Mouse (Mus musculus): ENCODE data around the gene Fcf1.

Gene Fcf1

GRCm38 (mm10) chr12:84970428-84971096 is at the start of gene Fcf1, which contains the start of gene Arel1:
TSS of gene Fcf1 (plus strand) at chr12:84970897.
TSS of gene Arel1 (minus strand) at chr12:84970900.
- DNase-seq (ENCODE audit: low spot score) = peak; percentile 90

GRCm38 (mm10) chr12:84921881-84922419 is 48.7 kb upstream of the Fcf1 start:
- no peak for DNase-seq (ENCODE audit: low spot score)

DNA sequence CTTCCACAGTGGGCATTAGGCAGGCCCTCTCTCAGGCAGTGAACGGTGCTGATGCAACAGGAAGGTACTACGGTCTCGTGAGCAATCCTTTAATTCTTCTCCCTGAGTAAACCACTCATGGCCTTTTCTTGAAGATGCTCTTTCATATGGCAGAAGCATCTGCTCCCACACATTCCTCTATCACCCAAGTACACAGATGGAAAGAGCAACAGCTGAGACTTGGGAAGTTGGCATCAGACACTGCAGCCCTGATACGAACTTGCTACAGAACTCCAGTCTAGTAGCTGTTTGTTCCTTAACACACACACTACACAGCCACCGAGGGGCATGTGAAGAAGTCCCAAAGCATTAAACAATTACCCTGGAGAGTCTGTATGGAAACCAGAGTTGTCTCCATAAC is 46.4 kb upstream of the Fcf1 start:
- no peak for DNase-seq (ENCODE audit: low spot score)

DNA sequence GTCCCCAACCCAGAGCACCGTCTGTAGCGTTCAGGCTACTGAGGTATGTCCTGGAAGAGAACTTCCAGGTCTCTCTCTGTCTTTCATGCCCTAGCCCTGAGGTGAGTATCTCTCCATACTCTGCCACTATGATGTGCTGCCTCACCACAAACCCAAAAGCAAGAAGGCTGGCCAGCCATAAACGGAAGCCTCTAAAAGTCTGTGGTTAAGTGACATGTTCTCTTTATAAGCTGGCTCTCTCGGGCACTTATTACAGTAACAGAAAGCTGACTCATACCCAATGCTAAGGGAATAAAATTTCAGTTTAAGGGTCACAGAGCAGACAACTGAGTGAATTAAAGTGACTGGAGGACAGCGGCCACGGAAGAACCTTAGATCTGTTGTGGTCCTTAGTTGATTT is 44.2 kb upstream of the Fcf1 start:
- no peak for DNase-seq (ENCODE audit: low spot score)

- DNase-seq (ENCODE audit: low spot score) = no peak
Measured at GRCm38 (mm10) chr12:84932210-84932609, 38.5 kb upstream of the Fcf1 start.

DNA sequence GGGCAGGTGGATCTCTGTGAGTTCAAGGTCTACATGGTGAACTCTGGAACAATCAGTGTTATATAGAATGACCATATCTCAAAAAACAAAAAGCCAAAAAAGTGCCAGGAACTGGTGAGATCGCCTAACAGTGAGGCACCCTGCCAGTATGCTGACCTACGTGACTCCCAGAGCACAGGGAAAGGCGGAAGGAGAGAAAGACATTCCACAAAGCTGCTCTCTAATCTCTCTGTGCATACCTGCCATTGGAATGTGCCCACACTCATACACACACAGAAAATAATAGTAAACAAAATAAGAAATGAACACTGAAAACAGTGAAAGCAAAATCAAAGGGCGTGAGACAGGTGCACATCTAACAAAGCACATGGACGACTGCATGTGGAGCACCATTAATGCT is 35.4 kb upstream of the Fcf1 start:
- no peak for DNase-seq (ENCODE audit: low spot score)

DNA sequence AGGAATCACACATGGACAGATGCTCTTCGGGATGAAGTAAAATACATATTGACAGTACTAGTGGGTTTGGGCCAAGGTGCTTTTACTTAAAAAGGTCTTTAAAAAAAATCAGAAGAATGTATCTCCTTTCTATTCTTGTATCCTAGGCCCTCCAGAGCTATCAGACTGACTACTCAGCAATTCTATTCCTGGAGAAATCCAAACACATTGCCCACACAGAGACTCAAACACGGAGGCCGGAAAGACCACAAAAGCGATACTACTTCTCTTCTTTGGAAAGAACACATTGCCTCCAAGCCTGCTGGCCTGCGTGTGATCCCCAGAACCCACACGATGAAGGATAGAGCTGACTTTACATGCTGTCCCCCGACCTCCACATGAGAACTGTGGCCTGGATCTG is 31.6 kb upstream of the Fcf1 start:
- DNase-seq (ENCODE audit: low spot score) = no peak

DNA sequence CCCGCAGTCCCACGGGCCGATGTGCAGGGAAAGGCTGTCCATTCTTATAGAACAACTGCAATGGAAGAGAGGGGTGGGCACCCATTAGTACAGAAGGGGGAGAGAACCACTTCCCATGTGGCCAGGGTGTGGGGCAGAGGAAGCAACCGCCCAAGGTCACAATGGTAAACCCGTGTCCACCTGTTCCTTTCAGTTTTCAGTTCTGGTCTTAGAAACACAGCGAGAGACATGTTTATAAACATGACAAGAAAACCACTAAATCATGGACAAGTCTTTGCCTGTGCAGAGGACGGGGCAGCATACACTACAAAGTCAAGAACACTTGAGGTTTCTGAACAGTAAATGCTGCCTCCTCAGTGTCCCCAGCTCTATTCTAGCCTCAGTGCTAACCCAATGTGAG is 30.4 kb upstream of the Fcf1 start:
- DNase-seq (ENCODE audit: low spot score) = no peak

DNA sequence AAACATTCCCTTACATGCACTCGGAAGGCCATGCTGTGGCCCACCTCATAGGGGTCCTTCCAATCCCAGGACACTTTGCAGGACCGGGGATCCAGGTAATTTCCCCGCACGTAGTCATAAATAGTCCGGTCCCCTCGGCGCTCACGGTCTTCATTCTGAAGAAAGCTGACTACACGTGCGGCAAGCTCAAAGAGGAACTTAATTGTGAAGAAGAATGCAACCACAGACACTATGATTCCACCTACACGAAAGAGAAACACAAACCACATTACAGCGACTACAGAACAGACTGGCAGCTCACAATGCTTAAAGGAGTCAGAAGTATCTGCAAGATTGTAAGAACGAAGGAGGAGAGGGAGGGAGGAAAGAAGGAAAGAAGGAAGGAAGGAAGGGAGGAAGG is 29.0 kb upstream of the Fcf1 start:
- DNase-seq (ENCODE audit: low spot score) = no peak

GRCm38 (mm10) chr12:84943006-84943952 is 27.4 kb upstream of the Fcf1 start:
- DNase-seq (ENCODE audit: low spot score) = no peak

- DNase-seq (ENCODE audit: low spot score) = no peak
Measured at GRCm38 (mm10) chr12:84944150-84944812, 26.4 kb upstream of the Fcf1 start.

- no peak for DNase-seq (ENCODE audit: low spot score)
Measured at GRCm38 (mm10) chr12:84944813-84945553, 25.7 kb upstream of the Fcf1 start.

DNA sequence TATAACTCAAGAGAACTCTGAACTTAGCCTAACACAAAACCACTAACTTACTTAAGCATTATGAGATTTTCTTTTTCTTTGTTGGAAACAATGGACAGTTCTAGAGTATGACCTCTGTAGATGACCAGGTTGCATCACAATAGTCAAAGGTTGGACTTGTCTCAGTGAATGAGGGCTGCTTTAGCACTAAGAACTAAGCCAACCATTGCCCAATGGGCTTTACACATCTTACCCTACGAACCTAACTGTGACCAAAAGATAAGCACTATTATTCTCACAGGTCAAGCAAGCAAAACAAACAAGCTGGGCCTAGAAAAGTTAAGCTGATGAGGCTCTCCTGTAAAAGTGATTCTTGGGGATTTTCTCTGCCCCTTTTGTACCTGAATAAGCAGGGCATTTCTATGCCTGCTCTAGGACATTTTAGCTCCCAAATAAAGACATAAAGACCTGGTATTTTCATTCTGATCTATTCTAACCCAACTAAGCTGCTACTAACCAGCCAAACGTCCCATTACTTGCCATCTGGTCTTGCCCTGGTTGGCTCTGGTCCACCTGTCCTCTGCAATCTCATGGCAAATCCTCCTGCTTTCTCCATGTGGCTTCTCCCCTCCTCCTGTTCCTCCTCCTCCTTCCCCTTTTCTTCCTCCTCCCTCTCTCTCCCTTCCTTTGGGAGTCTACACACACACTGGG is 22.7 kb upstream of the Fcf1 start:
- no peak for DNase-seq (ENCODE audit: low spot score)

GRCm38 (mm10) chr12:84948584-84949285 is 22.0 kb upstream of the Fcf1 start:
- DNase-seq (ENCODE audit: low spot score) = no peak

- DNase-seq (ENCODE audit: low spot score) = no peak
Measured at GRCm38 (mm10) chr12:84950763-84951162, 19.9 kb upstream of the Fcf1 start.

DNA sequence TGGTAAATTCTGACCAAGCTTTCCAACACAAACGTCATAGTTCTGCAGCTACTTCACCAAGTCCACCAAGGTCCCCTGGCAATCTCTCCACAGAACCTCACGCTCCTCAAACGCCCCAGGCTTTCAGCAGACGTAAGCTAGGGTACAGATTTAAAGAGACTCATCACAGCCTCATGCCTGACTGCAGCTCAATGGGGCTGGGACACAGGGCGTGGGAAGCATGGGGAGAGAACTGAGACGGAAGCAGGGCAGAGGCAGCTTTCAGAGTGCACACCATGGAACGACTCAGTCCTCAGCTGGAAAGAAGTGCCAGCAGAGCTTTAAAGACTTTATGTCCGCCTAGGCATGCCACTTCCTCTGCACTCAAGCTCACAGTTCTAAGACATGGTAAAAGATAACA is 19.2 kb upstream of the Fcf1 start:
- DNase-seq (ENCODE audit: low spot score) = no peak

DNA sequence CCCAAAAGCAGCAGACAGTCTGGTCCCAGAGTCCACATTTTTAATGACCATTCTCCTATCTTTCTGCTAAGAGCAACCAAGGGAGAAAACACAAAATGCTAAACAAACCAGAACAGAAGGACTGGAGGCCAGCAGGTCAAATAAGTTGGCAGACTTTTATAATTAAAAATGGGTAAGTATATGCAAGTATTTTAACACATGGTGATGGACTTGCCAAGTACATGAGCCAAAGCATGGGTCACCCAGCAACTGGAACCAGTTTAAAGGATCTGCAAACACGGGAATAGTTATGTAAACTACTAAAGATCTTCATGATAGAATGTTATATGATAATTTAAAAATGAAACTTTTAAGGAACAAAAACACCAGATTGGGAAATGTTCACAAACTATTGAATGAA is 18.3 kb upstream of the Fcf1 start:
- DNase-seq (ENCODE audit: low spot score) = no peak

- no peak for DNase-seq (ENCODE audit: low spot score)
Measured at GRCm38 (mm10) chr12:84956317-84956716, 14.4 kb upstream of the Fcf1 start.

DNA sequence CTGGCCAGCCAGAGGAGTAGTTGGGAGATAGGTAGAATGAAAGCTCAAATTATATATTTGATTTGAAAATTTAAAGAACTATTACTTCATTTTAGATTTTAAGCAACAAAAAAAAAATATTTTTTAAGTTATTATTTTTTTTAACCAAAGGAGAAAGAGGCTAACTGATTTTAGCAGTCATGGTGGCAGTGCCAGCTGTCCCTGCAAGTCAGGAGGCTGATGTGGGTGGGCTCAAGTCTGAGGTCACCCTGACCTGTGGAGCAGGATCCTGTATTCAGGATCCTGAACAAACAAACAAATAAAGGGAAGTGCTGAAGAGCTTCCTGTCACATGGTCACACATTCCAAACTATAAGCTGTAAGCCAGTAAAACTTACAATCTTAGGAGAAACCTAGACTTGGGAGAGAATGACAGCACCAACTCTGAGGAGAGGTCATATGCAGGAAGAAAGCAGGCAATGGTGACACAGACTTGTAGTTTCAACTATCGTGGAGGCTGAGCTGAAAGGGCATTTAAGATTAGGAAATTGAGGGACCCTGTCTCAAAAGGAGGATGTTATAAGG is 11.8 kb upstream of the Fcf1 start:
- no peak for DNase-seq (ENCODE audit: low spot score)

DNA sequence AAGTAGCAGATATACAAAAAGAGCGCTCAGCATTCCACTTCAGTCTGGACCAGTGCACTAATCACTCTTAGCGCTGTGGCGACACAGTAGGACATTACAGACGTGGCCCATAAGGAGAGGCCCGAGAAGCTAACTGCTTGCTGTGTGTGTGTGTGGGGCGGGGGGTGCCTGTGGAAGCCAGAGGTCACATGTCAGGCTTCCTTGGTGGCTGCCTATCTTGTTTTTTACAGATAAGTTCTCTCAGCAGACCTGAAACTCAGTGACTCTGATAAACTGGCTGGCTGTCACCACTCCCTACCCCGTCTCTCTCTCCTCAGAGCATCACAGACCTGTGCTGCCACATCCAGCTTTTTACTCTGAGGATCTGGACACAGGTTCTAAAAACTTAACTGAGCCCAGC is 8.1 kb upstream of the Fcf1 start:
- no peak for DNase-seq (ENCODE audit: low spot score)
